In genomic region chr11:100203448-100203847, GRCm38 (mm10) we compare ENCODE assay signal across 9 mouse cellular contexts. TPM values are rescaled to one million over a fixed set of nuclear protein-coding genes. Genes with fewer than 3 reads are reported as not detected.
DNase-seq lines count a peak whose midpoint lies in the region; ATAC-seq and TF ChIP-seq lines count a peak whose summit lies in the region.
"Had no signal": no experiment of that assay in that cellular context is flagged by ENCODE, and none has a peak within 500 bp of the region (broad histone marks: within the 10 kb centered on the region; RNA-seq: fewer than 3 reads in every experiment).

No protein-coding gene starts in this region.

- H3K27ac ChIP-seq in hindbrain, embryonic 11.5 days (ENCODE audit: low read depth, low read length), result no peak overlapping the region
- no peak overlapping the region for H3K27ac ChIP-seq in hindbrain, embryonic 12.5 days
- no peak overlapping the region for H3K27ac ChIP-seq in ES-E14 (ENCODE audit: insufficient read depth, low read depth, low read length, poor library complexity, severe bottlenecking)
- H3K27ac ChIP-seq in lung, postnatal 0 days (ENCODE audit: low read length), result no peak overlapping the region
- H3K27ac ChIP-seq: heart, embryonic 13.5 days had no signal

- DNase-seq in hindbrain, embryonic 11.5 days (ENCODE audit: low spot score), result peak; percentile 64
- DNase-seq in ES-E14 (ENCODE audit: low read depth, low spot score), result peak; percentile 76
- peak; percentile 81 for DNase-seq in embryo, embryonic 10 days (ENCODE audit: low spot score)
- peak; percentile 82 for DNase-seq in lung, postnatal 0 days (ENCODE audit: low spot score)
- DNase-seq in layer of hippocampus, adult 9-11 months, result no peak
- DNase-seq in right cerebral cortex, postnatal 36 days (ENCODE audit: low spot score in 2 of 2), result no peak

- H3K4me2 ChIP-seq in hindbrain, embryonic 11.5 days (replicated peaks; ENCODE audit: low read depth, low read length), result no peak overlapping the region
- no peak overlapping the region for H3K4me2 ChIP-seq in hindbrain, embryonic 12.5 days (replicated peaks)
- no peak overlapping the region for H3K4me2 ChIP-seq in lung, postnatal 0 days (replicated peaks; ENCODE audit: low read depth, low read length)
- H3K4me2 ChIP-seq: heart, embryonic 13.5 days had no signal

- whole genome bisulfite sequencing in hindbrain, embryonic 11.5 days, result 27% methylated on average over 6 of the region's 6 CpGs
- WGBS in hindbrain, embryonic 12.5 days, result 28% methylated on average over 6 of the region's 6 CpGs
- WGBS in lung, postnatal 0 days, result 9% methylated on average over 6 of the region's 6 CpGs

- no peak overlapping the region for H3K9ac ChIP-seq in hindbrain, embryonic 11.5 days (ENCODE audit: low read depth, low read length)
- H3K9ac ChIP-seq in hindbrain, embryonic 12.5 days, result no peak overlapping the region
- H3K9ac ChIP-seq in ES-E14 (ENCODE audit: insufficient read depth, low read depth, low read length, poor library complexity, severe bottlenecking), result no peak overlapping the region
- H3K9ac ChIP-seq in lung, postnatal 0 days (replicated peaks; ENCODE audit: low read depth), result no peak overlapping the region
- H3K9ac ChIP-seq: heart, embryonic 13.5 days had no signal

- no peaks in the 10 kb centered on the region for H3K27me3 ChIP-seq in hindbrain, embryonic 11.5 days (ENCODE audit: control insufficient read depth, insufficient read depth, low read length)
- no peaks in the 10 kb centered on the region for H3K27me3 ChIP-seq in hindbrain, embryonic 12.5 days
- no peaks in the 10 kb centered on the region for H3K27me3 ChIP-seq in lung, postnatal 0 days (replicated peaks; ENCODE audit: insufficient read depth, low read length)

- no peak for ATAC-seq in hindbrain, embryonic 11.5 days (ENCODE audit: low FRiP score)
- ATAC-seq in hindbrain, embryonic 12.5 days (ENCODE audit: low FRiP score), result no peak
- ATAC-seq in lung, postnatal 0 days, result peak; percentile 44
- no peak for ATAC-seq in inflammation-experienced regulatory T-cells, adult 6 months

- H3K36me3 ChIP-seq in hindbrain, embryonic 11.5 days (ENCODE audit: control insufficient read depth, insufficient read depth, low read length), result no peaks in the 10 kb centered on the region
- H3K36me3 ChIP-seq in hindbrain, embryonic 12.5 days, result no peaks in the 10 kb centered on the region
- H3K36me3 ChIP-seq in ES-E14 (ENCODE audit: control insufficient read depth, insufficient read depth, low read length, poor library complexity, severe bottlenecking), result no peaks in the 10 kb centered on the region
- H3K36me3 ChIP-seq in lung, postnatal 0 days (ENCODE audit: insufficient read depth, low read length), result no peaks in the 10 kb centered on the region
- H3K36me3 ChIP-seq: heart, embryonic 13.5 days had no signal

- H3K4me3 ChIP-seq in hindbrain, embryonic 11.5 days (ENCODE audit: low read depth, low read length), result no peak overlapping the region
- no peak overlapping the region for H3K4me3 ChIP-seq in hindbrain, embryonic 12.5 days
- no peak overlapping the region for H3K4me3 ChIP-seq in ES-E14 (ENCODE audit: insufficient read depth in 1 of 2, low read depth in 1 of 2, low read length in 2 of 2, poor library complexity in 1 of 2, severe bottlenecking in 1 of 2)
- H3K4me3 ChIP-seq in lung, postnatal 0 days (ENCODE audit: low read depth, low read length), result no peak overlapping the region
- H3K4me3 ChIP-seq: heart, embryonic 13.5 days had no signal

- H3K4me1 ChIP-seq in hindbrain, embryonic 11.5 days (replicated peaks; ENCODE audit: control insufficient read depth, insufficient read depth, low read length), result no peaks in the 10 kb centered on the region
- H3K4me1 ChIP-seq in hindbrain, embryonic 12.5 days, result no peaks in the 10 kb centered on the region
- peaks cover under 1 to 18% of the 10 kb centered on the region in 2 experiments; a peak in 3 of 4 replicates for H3K4me1 ChIP-seq in ES-E14 (ENCODE audit: control insufficient read depth in 2 of 2, insufficient read depth in 2 of 2, low read length in 2 of 2, poor library complexity in 1 of 2)
- H3K4me1 ChIP-seq in lung, postnatal 0 days (ENCODE audit: insufficient read depth, low read depth, low read length), result no peaks in the 10 kb centered on the region
- H3K4me1 ChIP-seq: heart, embryonic 13.5 days had no signal

- H3K9me3 ChIP-seq in hindbrain, embryonic 11.5 days (ENCODE audit: control insufficient read depth, low read length), result no peaks in the 10 kb centered on the region
- no peaks in the 10 kb centered on the region for H3K9me3 ChIP-seq in hindbrain, embryonic 12.5 days (replicated peaks)
- H3K9me3 ChIP-seq in ES-E14 (ENCODE audit: control insufficient read depth, insufficient read depth, low read depth, low read length), result no peaks in the 10 kb centered on the region
- no peaks in the 10 kb centered on the region for H3K9me3 ChIP-seq in lung, postnatal 0 days (ENCODE audit: low read length)
- H3K9me3 ChIP-seq: heart, embryonic 13.5 days had no signal

- TF ChIP-seq EP300 in lung, postnatal 0 days (IDR thresholded peaks at IDR 0.05), result no peak

- no peak for TF ChIP-seq CTCF in lung, postnatal 0 days (IDR thresholded peaks at IDR 0.05)

- in situ Hi-C loops in ES-E14 (cut with MboI; ENCODE audit: low sequenced_read_pairs in 2 of 2, unreplicated experiment in 2 of 2), result loop anchor here in 1 of 2 experiments (10.0 kb wide), 1 partner anchor 91 kb away; no protein-coding TSS in a partner anchor

TF ChIP-seq in ES-E14, 5 proteins besides CTCF, POLR2A, EP300 and RAD21:
- TF ChIP-seq MAFK (IDR thresholded peaks at IDR 0.05; ENCODE audit: insufficient read depth, low read depth, low read length) (no peak), CHD2 (IDR thresholded peaks at IDR 0.05; ENCODE audit: low read depth, low read length) (0 out of 2 replicates have a peak, but pooled peaks have one; percentile 26)

RNA-seq across cellular contexts. Expression of gene Krt14, which starts 3.9 kb away (rescaled TPM):
- 2.4 and 3.9 TPM in 2 replicates for polyA plus RNA-seq in hindbrain, embryonic 11.5 days (2014; fragmentation: Nextera tagmentation; extraction: Ambion mirVana)
- 10.2 and 12.3 TPM in 2 replicates for polyA plus RNA-seq in hindbrain, embryonic 12.5 days (2016; fragmentation: Nextera tagmentation; extraction: Ambion mirVana)
- 2.1 and 2.3 TPM in 2 replicates for total RNA-seq in ES-E14 (2012; rRNA removed)
- polyA plus RNA-seq in lung, postnatal 0 days (2015; fragmentation: Nextera tagmentation; extraction: Ambion mirVana), result 1.7 and 2.3 TPM in 2 replicates
- polyA plus RNA-seq in inflammation-experienced regulatory T-cells, adult 6 months (2017; shearing (Covaris generic)), result not detected

RNA-seq across cellular contexts. Expression of gene Krt9, which starts 10.4 kb away (rescaled TPM):
- not detected in 2 replicates for polyA plus RNA-seq in hindbrain, embryonic 11.5 days (2014; fragmentation: Nextera tagmentation; extraction: Ambion mirVana)
- polyA plus RNA-seq in hindbrain, embryonic 12.5 days (2016; fragmentation: Nextera tagmentation; extraction: Ambion mirVana), result 0.08 TPM in 1 of 2 replicates, not detected in the other
- total RNA-seq in ES-E14 (2012; rRNA removed), result 0.09 and 0.11 TPM in 2 replicates
- polyA plus RNA-seq in lung, postnatal 0 days (2015; fragmentation: Nextera tagmentation; extraction: Ambion mirVana), result not detected in 2 replicates
- not detected for polyA plus RNA-seq in inflammation-experienced regulatory T-cells, adult 6 months (2017; shearing (Covaris generic))
- polyA plus RNA-seq: heart, embryonic 13.5 days had no signal

RNA-seq across cellular contexts. Expression of gene Krt16, which starts 45.3 kb away (rescaled TPM):
- polyA plus RNA-seq in hindbrain, embryonic 11.5 days (2014; fragmentation: Nextera tagmentation; extraction: Ambion mirVana), result not detected in 2 replicates
- not detected in 2 replicates for polyA plus RNA-seq in hindbrain, embryonic 12.5 days (2016; fragmentation: Nextera tagmentation; extraction: Ambion mirVana)
- 0.31 and 0.69 TPM in 2 replicates for total RNA-seq in ES-E14 (2012; rRNA removed)
- polyA plus RNA-seq in lung, postnatal 0 days (2015; fragmentation: Nextera tagmentation; extraction: Ambion mirVana), result not detected in 2 replicates
- not detected for polyA plus RNA-seq in inflammation-experienced regulatory T-cells, adult 6 months (2017; shearing (Covaris generic))
- polyA plus RNA-seq: heart, embryonic 13.5 days had no signal

RNA-seq across cellular contexts. Expression of gene Krt19, which starts 55.0 kb away (rescaled TPM):
- 4.8 and 5.1 TPM in 2 replicates for polyA plus RNA-seq in hindbrain, embryonic 11.5 days (2014; fragmentation: Nextera tagmentation; extraction: Ambion mirVana)
- polyA plus RNA-seq in hindbrain, embryonic 12.5 days (2016; fragmentation: Nextera tagmentation; extraction: Ambion mirVana), result 4.5 and 6.7 TPM in 2 replicates
- total RNA-seq in ES-E14 (2012; rRNA removed), result 53.4 and 79.9 TPM in 2 replicates
- polyA plus RNA-seq in lung, postnatal 0 days (2015; fragmentation: Nextera tagmentation; extraction: Ambion mirVana), result 460 and 573 TPM in 2 replicates
- polyA plus RNA-seq in inflammation-experienced regulatory T-cells, adult 6 months (2017; shearing (Covaris generic)), result not detected

RNA-seq across cellular contexts. Expression of gene Krt17, which starts 57.4 kb away (rescaled TPM):
- polyA plus RNA-seq in hindbrain, embryonic 11.5 days (2014; fragmentation: Nextera tagmentation; extraction: Ambion mirVana), result 0.22 and 0.25 TPM in 2 replicates
- 3.1 and 3.2 TPM in 2 replicates for polyA plus RNA-seq in hindbrain, embryonic 12.5 days (2016; fragmentation: Nextera tagmentation; extraction: Ambion mirVana)
- 3.2 and 8.5 TPM in 2 replicates for total RNA-seq in ES-E14 (2012; rRNA removed)
- polyA plus RNA-seq in lung, postnatal 0 days (2015; fragmentation: Nextera tagmentation; extraction: Ambion mirVana), result 0.58 and 0.65 TPM in 2 replicates
- 1 to 10 TPM; 1.8 to 4.5 (median 2.1) TPM for polyA plus RNA-seq in inflammation-experienced regulatory T-cells, adult 6 months (2017; shearing (Covaris generic))

Comparison
In these comparisons a context has a peak if more than half of its experiments do, and no peak if none do; other contexts are left out.
1. DNase-seq: peak in hindbrain, embryonic 11.5 days (single experiment), ES-E14 (single experiment), embryo, embryonic 10 days (single experiment) and lung, postnatal 0 days (single experiment); none in layer of hippocampus, adult 9-11 months (single experiment) and right cerebral cortex, postnatal 36 days (0 of 2).